Mouse (Mus musculus): ENCODE data around the gene Col15a1. TPM values are rescaled to one million over a fixed set of nuclear protein-coding genes. Genes with fewer than 3 reads are reported as not detected.

Gene Col15a1
- polyA plus RNA-seq, 1 experiment = 0.18 TPM

- H3K36me3 ChIP-seq (ENCODE audit: control insufficient read depth, insufficient read depth) = no peaks in the 10 kb centered on the region
- no peak overlapping the region for H3K4me3 ChIP-seq
- H3K4me2 ChIP-seq (ENCODE audit: low read depth) = no peak overlapping the region
- no peak for TF ChIP-seq TCF12 (IDR thresholded peaks at IDR 0.05; ENCODE audit: insufficient read depth, poor library complexity, severe bottlenecking)
- no peak for TF ChIP-seq SRF (IDR thresholded peaks at IDR 0.05; ENCODE audit: control insufficient read depth, insufficient read length, low read depth)
- TF ChIP-seq TCF3 (IDR thresholded peaks at IDR 0.05; ENCODE audit: insufficient read length, low read depth) = no peak
- no peak overlapping the region for H3ac ChIP-seq (ENCODE audit: control insufficient read depth, insufficient read length)
- peaks cover 71% of the 10 kb centered on the region for H3K27me3 ChIP-seq (ENCODE audit: control insufficient read depth, insufficient read depth, insufficient read length)
- H3K79me2 ChIP-seq (ENCODE audit: control insufficient read depth, insufficient read depth) = no peaks in the 10 kb centered on the region
Measured at GRCm38 (mm10) chr4:47286599-47287147, 78.7 kb downstream of the Col15a1 start.

GRCm38 (mm10) chr4:47287468-47287867 is 79.5 kb downstream of the Col15a1 start:
- TF ChIP-seq E2F4 (IDR thresholded peaks at IDR 0.05; ENCODE audit: insufficient read depth) = no peak
- TF ChIP-seq POLR2A (IDR thresholded peaks at IDR 0.05; ENCODE audit: insufficient read length, low read depth) = no peak
- TF ChIP-seq TCF12 (IDR thresholded peaks at IDR 0.05; ENCODE audit: insufficient read depth, poor library complexity, severe bottlenecking) = no peak
- TF ChIP-seq USF1 (IDR thresholded peaks at IDR 0.05; ENCODE audit: low read depth) = no peak
- Histone ChIP-seq H3K27me3 (ENCODE audit: control insufficient read depth, insufficient read depth, insufficient read length) (peaks cover 72% of the 10 kb centered on the region), H3K36me3 (ENCODE audit: control insufficient read depth, insufficient read depth) (no peaks in the 10 kb centered on the region), H3ac (ENCODE audit: control insufficient read depth, insufficient read length) (no peak overlapping the region), H3K4me2 (ENCODE audit: low read depth) (no peak overlapping the region), H3K79me2 (ENCODE audit: control insufficient read depth, insufficient read depth) (no peaks in the 10 kb centered on the region), H3K4me3 (no peak overlapping the region)

- Histone ChIP-seq H3K79me2 (ENCODE audit: control insufficient read depth, insufficient read depth) (no peaks in the 10 kb centered on the region), H3K4me3 (no peak overlapping the region), H3K36me3 (ENCODE audit: control insufficient read depth, insufficient read depth) (no peaks in the 10 kb centered on the region), H3ac (ENCODE audit: control insufficient read depth, insufficient read length) (no peak overlapping the region), H3K27me3 (ENCODE audit: control insufficient read depth, insufficient read depth, insufficient read length) (peaks cover 70% of the 10 kb centered on the region), H3K4me2 (ENCODE audit: low read depth) (no peak overlapping the region)
- TF ChIP-seq SRF (IDR thresholded peaks at IDR 0.05; ENCODE audit: control insufficient read depth, insufficient read length, low read depth) = no peak
Measured at GRCm38 (mm10) chr4:47288306-47288705, 80.3 kb downstream of the Col15a1 start.

- TF ChIP-seq TCF12 (IDR thresholded peaks at IDR 0.05; ENCODE audit: insufficient read depth, poor library complexity, severe bottlenecking) = no peak
- no peak for TF ChIP-seq CEBPB (IDR thresholded peaks at IDR 0.05; ENCODE audit: insufficient read depth, poor library complexity, severe bottlenecking)
- no peak for TF ChIP-seq USF1 (IDR thresholded peaks at IDR 0.05; ENCODE audit: low read depth)
- no peak for TF ChIP-seq SRF (IDR thresholded peaks at IDR 0.05; ENCODE audit: control insufficient read depth, insufficient read length, low read depth)
- TF ChIP-seq MYOG (IDR thresholded peaks at IDR 0.05; ENCODE audit: control insufficient read depth in 1 of 3, insufficient read depth in 1 of 3, insufficient read length in 2 of 3, low read depth in 2 of 3) = no peak
- no peak for TF ChIP-seq MAX (IDR thresholded peaks at IDR 0.05; ENCODE audit: low read depth)
- TF ChIP-seq TCF3 (IDR thresholded peaks at IDR 0.05; ENCODE audit: insufficient read length, low read depth) = no peak
- no peak for TF ChIP-seq REST (IDR thresholded peaks at IDR 0.05; ENCODE audit: insufficient read depth, insufficient read length)
- TF ChIP-seq MYOD1 (IDR thresholded peaks at IDR 0.05; ENCODE audit: control insufficient read depth in 1 of 3, insufficient read length in 2 of 3, low read depth in 2 of 3) = no peak
- no peak for TF ChIP-seq E2F4 (IDR thresholded peaks at IDR 0.05; ENCODE audit: insufficient read depth)
- no peak for TF ChIP-seq POLR2AphosphoS2 (IDR thresholded peaks at IDR 0.05; ENCODE audit: insufficient read length, low read depth)
- no peak for TF ChIP-seq POLR2A (IDR thresholded peaks at IDR 0.05; ENCODE audit: insufficient read length, low read depth)
- H3ac ChIP-seq (ENCODE audit: control insufficient read depth, insufficient read length) = no peak overlapping the region
- H3K36me3 ChIP-seq (ENCODE audit: control insufficient read depth, insufficient read depth) = no peaks in the 10 kb centered on the region
- H3K27me3 ChIP-seq (ENCODE audit: control insufficient read depth, insufficient read depth, insufficient read length) = peaks cover 65% of the 10 kb centered on the region
- no peak overlapping the region for H3K4me2 ChIP-seq (ENCODE audit: low read depth)
- H3K79me2 ChIP-seq (ENCODE audit: control insufficient read depth, insufficient read depth) = no peaks in the 10 kb centered on the region
- no peak overlapping the region for H3K4me3 ChIP-seq
Measured at GRCm38 (mm10) chr4:47289526-47289925, 81.6 kb downstream of the Col15a1 start.

- Histone ChIP-seq H3K4me3 (no peak overlapping the region), H3K27me3 (ENCODE audit: control insufficient read depth, insufficient read depth, insufficient read length) (peaks cover 59% of the 10 kb centered on the region), H3K36me3 (ENCODE audit: control insufficient read depth, insufficient read depth) (no peaks in the 10 kb centered on the region), H3ac (ENCODE audit: control insufficient read depth, insufficient read length) (no peak overlapping the region), H3K79me2 (ENCODE audit: control insufficient read depth, insufficient read depth) (no peaks in the 10 kb centered on the region), H3K4me2 (ENCODE audit: low read depth) (no peak overlapping the region)
- TF ChIP-seq POLR2AphosphoS2 (IDR thresholded peaks at IDR 0.05; ENCODE audit: insufficient read length, low read depth) (no peak), MYOD1 (IDR thresholded peaks at IDR 0.05; ENCODE audit: control insufficient read depth in 1 of 3, insufficient read length in 2 of 3, low read depth in 2 of 3) (no peak)
Measured at GRCm38 (mm10) chr4:47290448-47290847, 82.5 kb downstream of the Col15a1 start.

- Histone ChIP-seq H3K27me3 (ENCODE audit: control insufficient read depth, insufficient read depth, insufficient read length) (peaks cover 53% of the 10 kb centered on the region), H3K79me2 (ENCODE audit: control insufficient read depth, insufficient read depth) (no peaks in the 10 kb centered on the region), H3ac (ENCODE audit: control insufficient read depth, insufficient read length) (no peak overlapping the region), H3K36me3 (ENCODE audit: control insufficient read depth, insufficient read depth) (no peaks in the 10 kb centered on the region), H3K4me2 (ENCODE audit: low read depth) (no peak overlapping the region), H3K4me3 (no peak overlapping the region)
- TF ChIP-seq POLR2AphosphoS2 (IDR thresholded peaks at IDR 0.05; ENCODE audit: insufficient read length, low read depth) (no peak), TCF12 (IDR thresholded peaks at IDR 0.05; ENCODE audit: insufficient read depth, poor library complexity, severe bottlenecking) (no peak), MAX (IDR thresholded peaks at IDR 0.05; ENCODE audit: low read depth) (no peak), E2F4 (IDR thresholded peaks at IDR 0.05; ENCODE audit: insufficient read depth) (no peak), REST (IDR thresholded peaks at IDR 0.05; ENCODE audit: insufficient read depth, insufficient read length) (no peak), MYOD1 (IDR thresholded peaks at IDR 0.05; ENCODE audit: control insufficient read depth in 1 of 3, insufficient read length in 2 of 3, low read depth in 2 of 3) (no peak), SRF (IDR thresholded peaks at IDR 0.05; ENCODE audit: control insufficient read depth, insufficient read length, low read depth) (no peak)
Measured at GRCm38 (mm10) chr4:47291013-47291412, 83.1 kb downstream of the Col15a1 start.

Measured in myocyte (in vitro differentiated cells).